Mouse (Mus musculus): Measurements from ENCODE around the gene Rplp0.
"Not testable (repeated sequence)": the region's sequence is repeated elsewhere in the genome, so short reads cannot be mapped to it uniquely, and the experiment has no call there.

Rplp0 gene

DNA sequence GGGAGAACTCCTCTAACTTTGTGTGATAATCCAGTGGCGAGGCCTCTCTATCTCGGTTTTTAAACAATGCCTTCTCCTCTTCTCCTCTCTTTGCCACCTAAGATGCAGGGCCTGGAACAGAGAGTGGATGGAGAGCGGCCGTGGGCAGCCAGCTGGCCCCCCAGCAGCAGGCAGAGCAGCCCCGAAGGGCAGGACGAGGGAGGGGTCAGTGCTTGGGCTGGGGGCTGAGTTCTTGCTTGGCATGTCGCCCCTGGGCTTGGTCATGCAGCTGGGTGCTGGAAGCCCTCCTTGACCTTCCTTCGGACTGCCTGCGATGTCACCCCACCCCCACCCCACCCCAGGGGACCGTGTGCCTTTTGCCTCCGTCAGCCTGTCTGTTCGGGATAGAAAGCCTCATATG, 7.9 kb upstream of the Rplp0 start:
- no peak for DNase-seq (ENCODE audit: low spot score in 2 of 2)

DNA sequence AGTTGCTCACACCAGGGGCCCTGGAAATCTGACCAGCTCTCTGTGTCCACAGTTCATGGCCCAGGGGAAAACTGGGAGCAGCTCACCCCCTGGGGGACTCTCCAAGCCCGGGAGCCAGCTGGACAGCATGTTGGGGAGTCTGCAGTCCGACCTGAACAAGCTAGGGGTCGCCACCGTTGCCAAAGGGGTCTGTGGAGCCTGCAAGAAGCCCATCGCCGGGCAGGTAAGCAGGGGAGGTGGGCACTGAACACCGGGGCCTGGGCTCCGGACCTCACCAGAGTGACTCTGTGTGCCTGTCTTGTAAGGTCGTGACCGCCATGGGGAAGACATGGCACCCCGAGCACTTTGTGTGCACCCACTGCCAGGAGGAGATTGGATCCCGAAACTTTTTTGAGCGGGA, 7.5 kb upstream of the Rplp0 start:
- DNase-seq (ENCODE audit: low spot score in 2 of 2), result no peak

DNA sequence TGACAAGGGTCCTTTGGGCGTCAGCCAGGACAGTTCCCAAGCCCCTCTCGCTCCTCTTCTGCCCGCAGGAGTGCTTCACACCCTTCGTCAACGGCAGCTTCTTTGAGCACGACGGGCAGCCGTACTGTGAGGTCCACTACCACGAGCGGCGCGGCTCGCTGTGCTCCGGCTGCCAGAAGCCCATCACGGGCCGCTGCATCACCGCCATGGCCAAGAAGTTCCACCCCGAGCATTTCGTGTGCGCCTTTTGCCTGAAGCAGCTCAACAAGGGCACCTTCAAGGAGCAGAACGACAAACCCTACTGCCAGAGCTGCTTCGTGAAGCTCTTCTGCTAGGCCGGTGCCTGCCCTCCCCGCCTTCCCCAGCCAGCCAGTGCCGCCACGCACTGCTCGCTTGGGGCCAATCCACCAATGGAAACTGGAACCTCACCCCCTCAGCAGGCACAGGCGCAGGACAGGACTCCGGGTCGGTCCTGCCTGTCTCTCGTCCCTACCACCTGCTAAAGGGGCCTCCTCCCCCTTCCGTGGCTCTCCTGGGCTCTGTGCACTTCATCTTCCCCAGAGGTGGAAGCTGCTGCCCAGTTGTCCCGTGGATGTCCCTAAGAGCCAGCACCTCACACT, 5.4 kb upstream of the Rplp0 start:
- no peak for DNase-seq (ENCODE audit: low spot score in 2 of 2)

DNA sequence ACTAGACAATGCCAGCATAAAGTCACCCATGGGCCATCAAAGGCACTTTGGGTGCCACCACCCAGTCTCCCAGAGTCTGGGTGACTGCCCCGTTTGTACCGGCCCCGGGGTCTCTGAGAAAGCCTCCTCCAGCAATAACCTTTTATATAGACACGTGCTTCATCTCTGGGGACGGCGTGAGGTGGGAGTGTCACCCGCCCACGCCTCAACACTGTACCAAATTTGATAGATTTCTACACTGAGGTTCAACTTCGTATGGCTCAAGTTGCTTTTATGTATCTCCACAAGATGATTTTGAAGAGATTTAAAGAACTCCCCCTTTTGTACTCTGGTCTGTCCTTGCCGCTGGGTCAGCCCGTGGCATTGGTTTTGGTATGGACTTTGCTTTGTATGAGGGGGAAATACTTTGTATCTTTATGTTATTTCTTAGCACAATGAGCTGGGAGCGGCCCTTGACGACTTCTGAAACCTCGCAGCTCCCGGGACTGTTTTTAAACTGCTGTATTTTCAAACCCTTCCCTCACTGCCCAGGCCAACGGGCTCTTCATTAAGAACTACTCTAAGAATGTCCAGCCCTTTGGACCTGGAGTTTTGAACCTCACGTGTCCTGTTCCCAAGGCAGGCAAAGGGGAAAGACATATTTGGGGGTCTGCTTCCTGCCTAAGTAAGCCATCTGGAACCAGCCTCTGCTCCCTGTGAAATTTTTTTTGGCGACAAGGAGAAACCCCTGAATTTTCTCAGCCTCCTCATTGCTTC, 4.6 kb upstream of the Rplp0 start:
- DNase-seq (ENCODE audit: low spot score in 2 of 2), result no peak

DNA sequence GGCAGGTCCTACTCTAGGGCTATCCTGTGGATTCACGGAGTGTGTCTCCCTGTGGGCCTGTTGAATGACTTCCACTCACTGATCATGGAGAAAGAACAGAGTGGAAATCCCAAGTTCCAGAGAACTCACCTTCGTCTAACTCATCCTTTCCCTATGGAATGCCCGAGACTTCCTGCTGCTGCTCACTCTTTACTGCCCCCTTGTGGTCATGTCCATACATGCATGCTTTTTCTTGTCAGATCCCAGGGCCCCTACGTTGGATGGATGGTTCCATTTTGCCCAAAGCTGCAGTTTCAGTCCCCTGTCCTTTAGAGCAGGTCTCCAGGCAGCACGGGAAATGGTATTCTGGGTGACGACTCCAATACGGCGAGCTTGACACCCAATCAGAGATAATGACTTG, 3.0 kb upstream of the Rplp0 start:
- DNase-seq (ENCODE audit: low spot score in 2 of 2), result peak in 1 of 2 experiments; percentile 62

DNA sequence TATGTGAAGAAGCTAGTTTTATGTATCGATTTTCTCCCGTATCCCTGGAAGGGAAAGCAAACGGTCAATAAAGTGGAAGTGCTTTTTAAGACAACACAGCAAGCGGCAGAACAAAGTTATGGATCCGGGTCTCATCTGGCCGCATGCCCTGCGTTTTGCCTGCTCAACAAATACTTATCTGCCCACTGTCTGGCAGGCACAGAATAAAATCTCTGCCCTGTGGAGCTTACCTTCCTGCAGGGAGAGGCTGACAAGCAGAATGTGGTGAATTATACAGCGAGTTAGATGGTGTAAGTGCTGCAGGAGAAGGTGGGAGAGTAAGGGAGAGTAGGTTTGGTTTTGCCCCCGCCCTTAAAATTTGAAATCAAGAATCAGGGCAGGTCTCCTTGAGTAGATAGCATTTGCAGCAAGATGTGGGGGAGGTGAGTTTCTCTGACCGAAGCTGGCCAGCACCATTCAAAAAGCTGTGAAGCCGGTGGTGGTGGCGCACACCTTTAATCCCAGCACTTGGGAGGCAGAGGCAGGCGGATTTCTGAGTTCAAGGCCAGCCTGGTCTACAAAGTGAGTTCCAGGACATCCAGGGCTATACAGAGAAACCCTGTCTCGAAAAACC, 979 bp upstream of the Rplp0 start:
- no peak for DNase-seq (ENCODE audit: low spot score in 2 of 2)

DNA sequence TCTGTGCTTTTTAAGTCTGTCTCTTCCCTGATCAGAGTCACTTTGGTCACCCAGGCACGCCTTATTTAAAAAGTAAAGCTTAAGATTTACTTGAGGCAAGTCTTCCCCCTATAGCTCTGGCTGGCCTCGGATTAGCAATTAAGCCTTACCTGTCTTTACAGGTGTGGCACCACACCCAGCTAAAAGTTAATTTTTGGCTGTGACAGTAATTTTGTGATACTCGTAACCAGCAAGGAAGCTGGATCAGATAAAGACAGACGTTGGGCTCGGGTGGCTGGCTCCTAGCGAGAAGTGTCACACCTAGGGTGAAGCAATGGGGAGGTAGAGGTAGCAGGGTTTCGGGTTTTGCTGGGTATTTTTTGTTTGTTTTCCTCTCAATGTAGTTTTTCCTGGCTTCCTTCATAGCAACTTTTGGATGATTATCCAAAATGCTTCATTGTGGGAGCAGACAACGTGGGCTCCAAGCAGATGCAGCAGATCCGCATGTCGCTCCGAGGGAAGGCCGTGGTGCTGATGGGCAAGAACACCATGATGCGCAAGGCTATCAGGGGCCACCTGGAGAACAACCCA, 1.2 kb downstream of the Rplp0 start:
- no peak for DNase-seq (ENCODE audit: low spot score in 2 of 2)

DNA sequence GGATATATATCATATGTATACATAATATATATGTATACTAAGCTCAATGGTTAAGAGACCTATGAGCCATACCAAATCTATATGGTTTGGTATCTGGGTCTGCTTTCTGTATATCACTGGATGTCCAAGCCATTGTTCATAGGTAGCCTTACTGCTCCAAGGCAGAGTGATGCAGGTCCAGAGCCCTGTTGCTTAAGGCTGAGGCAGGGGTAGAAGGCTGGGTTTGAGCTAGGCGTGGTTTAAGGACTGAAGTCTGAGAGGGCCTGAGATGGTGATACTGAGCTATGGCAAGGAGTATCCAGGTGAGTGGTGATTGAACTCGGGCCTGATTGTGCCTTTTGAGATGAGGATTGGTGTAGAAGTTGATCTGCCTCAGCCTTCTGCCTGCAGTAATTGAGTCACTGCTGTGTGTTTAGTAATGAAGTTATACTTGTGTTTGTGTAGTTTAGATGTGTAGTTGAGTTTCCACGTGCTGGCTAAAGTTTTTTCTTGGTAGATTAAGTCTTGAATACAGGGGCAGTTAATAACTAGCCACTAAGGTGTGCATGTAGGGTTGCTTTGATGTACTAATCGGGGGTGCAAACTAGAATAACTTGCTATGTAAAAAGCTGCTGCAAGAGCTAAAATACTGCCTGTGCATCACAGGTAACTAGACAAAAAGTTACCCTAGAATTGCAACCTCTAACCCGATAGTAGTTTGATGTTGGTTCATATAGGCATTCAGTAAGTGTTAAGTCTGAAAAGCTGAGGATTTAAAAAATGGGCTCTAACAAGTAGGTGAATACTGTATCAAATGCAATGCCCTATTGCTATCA, 4.7 kb downstream of the Rplp0 start:
- no peak for DNase-seq (ENCODE audit: low spot score in 2 of 2)

DNA sequence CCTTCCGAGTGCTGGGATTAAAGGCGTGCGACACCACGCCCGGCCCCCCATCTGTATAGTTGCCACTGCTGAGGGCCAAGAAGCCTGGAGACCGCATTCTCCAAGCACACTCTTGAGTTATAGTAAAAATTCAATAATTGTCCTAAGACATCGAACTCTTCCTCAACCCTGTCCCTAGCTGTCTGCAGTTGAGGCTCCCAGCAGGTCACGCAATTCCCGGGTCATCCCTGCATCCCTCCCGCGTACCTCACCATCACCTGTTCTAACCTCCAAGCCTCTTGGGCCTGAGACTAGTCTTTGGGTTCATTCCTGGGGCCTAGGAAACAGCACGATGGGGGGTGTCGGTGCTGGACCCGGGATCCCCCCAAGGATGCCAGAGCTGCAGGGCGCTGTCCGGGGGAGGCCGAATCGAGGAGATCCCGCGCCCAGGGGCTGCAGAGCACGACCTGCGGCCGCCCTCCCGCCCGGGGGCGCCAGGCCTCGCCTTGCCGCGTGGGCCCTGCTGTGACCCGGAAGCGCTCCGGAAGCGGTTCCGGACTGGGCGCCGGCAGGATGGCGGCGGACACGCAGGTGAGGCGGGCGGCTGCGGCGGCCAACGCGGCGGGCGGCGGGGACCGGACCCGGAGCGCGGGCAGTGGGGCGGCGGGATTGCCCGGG, 5.6 kb downstream of the Rplp0 start, which contains the start of gene Gcn1l1:
Gcn1l1 (plus strand) TSS at position 518 of the 657 bp plus-strand sequence.
- DNase-seq (ENCODE audit: low spot score in 2 of 2), result peak; percentile 44 to 69

DNA sequence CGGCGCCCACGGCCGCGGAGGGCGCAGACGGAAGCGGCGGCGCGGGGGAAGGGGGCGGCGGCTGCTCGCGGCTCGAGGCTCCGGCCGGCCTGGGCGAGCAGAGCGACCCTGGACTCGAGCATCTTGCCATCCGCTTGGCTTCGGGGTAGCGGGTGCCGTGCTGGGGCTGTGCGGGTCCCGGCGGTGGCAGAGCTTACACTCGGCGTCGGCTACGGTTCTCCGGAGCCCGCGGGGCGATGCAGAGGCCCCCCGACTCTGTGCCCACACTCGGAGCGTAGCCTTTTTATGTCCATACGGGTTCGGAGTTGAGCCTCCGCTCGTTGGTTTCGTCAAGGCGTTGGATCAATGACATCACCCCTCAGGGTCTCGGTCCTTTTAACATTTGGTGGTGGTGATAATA, 6.1 kb downstream of the Rplp0 start:
- DNase-seq (ENCODE audit: low spot score in 2 of 2), result no peak

DNA sequence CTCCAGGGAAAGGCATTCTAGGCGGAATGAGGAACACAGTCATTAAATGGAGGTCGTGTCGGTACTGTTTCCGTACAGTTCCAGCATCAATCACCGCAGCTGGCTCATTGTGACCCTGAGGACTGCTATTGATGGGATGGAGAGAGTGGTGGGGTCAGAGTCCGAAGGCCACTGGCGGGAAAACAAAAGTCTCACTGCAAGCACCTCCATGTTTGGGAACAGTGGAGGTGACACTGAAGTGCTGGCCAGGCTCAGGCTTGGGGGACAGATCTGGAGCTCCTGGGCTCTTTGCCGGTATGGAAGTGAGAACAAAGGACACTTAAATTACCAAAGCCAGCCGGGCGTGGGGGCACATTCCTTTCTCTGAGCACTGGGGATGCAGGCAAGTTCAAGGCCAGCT, 9.4 kb downstream of the Rplp0 start:
- no peak for DNase-seq (ENCODE audit: low spot score in 2 of 2)

DNA sequence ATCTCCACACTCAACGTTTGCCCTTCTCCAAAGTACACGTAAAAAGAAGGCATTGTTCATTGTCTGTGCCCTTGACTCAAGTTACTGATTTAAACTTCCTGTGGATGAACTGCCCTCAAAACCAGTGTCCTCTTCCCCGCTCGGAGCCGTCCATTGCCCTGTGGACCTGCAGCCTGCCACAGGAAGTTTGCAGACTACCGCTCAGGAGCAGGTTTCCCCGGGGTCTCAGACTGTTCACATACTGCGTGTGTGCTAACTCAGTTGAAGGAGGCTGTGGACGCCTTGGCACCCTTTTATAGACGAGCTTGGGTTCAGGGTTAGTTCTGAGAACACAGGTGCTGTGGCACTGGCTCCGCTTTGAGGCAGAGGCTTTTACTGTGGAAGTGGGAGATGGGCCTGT, 10.0 kb downstream of the Rplp0 start:
- DNase-seq (ENCODE audit: low spot score in 2 of 2), result no peak

DNA sequence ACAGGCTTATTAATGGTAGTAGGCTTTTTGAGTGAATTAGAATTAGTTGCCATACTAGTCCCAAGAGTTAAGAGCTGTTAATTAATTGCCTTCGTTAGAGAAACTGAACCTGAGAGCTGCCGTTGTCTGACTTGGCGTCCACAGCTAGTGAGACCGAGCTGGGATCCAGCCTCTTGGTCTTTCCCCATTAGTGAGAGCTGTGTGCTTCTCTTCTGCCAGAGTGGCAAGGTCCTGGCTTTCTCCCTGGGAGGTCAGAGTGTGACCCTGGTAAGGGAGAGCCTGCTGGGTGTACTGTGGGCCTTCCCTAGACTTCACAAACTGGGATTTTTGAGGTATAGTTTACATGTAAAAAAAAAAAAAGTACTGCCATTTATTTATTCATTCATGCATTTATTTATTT, 10.5 kb downstream of the Rplp0 start:
- no peak for DNase-seq (ENCODE audit: low spot score in 2 of 2)

DNA sequence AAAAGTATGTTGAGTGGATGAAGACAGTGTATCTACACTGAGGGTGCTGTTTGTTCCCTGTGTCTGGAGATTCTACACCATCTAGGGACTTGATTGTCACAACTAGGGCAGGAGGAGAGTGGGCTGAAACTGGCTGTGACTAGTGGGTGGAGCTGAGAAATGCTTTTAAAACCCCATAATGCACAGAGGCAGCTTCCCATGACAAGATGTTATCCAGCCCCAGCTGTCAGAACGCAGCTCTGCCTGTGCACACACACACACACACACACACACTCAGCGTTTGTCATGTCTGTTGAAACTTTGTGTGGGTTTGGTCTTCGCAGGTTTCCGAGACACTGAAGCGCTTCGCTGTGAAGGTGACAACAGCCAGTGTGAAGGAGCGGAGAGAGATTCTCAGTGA, 11.8 kb downstream of the Rplp0 start:
- DNase-seq (ENCODE audit: low spot score in 2 of 2), result no peak

DNA sequence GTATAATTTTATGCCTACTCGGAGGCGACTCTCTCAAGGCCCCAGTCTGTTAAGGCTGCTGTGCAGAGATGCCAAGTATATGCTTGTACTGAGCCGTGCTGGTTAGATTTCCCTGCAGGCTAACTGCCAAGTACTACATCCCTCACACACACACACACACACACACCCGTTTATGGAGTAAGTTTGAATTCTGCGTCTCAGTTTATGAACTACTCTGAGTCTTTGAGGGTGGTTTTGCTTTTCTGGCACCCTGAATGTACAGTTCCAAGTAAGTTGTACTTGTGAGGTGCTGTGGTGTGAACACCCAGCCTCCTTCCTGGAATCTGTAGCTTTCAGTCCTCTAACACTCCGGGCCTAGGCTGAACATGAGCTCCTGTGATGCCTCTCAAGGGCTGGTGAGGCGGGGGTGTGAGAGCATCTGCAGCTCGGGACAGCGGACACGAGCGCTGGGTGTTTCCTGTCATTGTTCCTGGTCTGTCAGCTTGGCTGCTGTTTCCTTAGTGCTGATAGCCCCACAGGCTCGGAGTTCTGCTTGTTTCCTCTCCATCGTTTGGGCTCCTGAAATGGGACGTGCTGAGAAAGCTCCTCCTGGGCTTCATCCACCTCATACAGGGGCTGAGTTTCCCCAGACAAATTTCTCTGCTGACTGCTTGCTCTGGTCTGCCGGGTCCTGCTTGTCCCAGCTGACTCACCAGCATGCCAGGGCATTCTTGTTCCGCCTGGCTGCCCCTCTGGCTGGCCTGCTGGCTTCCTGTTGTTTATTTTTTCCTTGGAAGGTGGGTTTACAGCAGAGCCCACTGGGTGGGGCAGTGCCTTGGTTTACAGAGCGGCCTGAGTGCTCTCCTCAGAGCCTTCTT, 13.6 kb downstream of the Rplp0 start:
- no peak for DNase-seq (ENCODE audit: low spot score in 2 of 2)

DNA sequence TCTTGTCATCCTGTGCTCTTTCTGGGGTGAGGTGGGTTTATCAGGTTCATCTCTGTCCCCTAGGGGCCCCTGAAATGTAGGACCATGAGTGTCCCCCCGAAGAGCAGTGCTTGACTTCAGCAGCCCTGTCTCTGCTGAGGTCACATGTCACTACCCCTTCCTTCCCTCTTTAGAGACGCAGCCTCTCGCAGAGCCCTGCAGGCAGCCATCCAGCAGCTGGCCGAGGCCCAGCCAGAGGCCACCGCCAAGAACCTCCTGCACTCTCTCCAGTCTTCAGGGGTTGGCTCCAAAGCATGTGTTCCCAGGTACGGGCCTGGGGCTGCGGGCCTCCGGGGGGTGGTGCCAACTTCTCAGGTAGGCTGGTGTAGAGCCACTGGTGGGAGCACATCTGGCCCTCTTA, 15.7 kb downstream of the Rplp0 start:
- DNase-seq (ENCODE audit: low spot score in 2 of 2), result no peak

DNA sequence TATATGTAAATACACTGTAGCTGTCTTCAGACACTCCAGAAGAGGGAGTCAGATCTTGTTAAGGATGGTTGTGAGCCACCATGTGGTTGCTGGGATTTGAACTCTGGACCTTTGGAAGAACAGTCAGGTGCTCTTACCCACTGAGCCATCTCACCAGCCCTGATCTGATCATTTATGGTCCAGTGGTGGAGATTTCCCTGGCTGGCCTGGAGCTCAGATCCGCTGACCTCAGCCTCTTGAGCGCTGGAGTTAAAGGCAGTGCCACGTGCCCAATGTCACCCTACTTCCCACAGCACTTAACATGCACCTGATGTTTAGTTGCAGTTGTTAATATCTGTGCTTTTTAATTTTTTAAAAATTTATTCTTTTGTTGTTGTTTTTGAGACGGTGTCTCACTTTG, 18.4 kb downstream of the Rplp0 start:
- not testable (repeated sequence) for DNase-seq (ENCODE audit: low spot score in 2 of 2)

DNA sequence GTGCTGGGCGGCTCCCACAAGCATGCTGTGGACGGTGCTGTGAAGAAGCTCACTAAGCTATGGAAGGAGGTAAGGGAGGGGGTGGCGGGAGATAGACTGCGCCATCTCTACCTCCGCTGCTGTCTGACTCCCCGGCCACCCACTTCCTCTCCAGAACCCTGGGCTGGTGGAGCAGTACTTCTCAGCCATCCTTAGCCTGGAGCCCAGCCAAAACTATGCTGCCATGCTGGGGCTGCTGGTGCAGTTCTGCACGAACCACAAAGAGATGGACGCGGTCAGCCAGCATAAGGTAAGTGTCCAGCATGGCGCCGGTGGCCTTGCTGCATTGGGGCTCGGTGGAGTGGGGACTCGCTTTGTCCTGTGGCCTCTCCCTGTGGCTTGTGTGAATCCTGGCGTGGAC, 19.7 kb downstream of the Rplp0 start:
- no peak for DNase-seq (ENCODE audit: low spot score in 2 of 2)

DNA sequence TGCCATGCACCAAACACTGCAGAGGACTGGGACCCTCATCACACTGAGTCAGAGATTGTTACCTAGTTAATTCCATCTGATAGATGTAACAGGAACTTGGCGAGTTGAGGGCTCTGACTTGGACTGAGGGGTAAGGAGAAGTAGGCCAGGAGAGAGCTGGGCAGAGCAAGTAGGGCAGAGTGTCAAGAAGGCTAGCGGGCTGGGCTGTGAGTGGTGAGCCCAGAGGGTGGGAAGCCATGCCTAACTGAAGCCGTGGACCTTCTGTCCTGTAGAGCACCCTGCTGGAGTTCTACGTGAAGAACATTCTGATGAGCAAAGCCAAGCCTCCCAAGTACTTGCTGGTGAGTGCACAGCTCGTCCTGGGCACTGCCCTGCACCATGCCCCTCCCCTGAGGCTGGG, 20.1 kb downstream of the Rplp0 start:
- DNase-seq (ENCODE audit: low spot score in 2 of 2), result no peak

DNA sequence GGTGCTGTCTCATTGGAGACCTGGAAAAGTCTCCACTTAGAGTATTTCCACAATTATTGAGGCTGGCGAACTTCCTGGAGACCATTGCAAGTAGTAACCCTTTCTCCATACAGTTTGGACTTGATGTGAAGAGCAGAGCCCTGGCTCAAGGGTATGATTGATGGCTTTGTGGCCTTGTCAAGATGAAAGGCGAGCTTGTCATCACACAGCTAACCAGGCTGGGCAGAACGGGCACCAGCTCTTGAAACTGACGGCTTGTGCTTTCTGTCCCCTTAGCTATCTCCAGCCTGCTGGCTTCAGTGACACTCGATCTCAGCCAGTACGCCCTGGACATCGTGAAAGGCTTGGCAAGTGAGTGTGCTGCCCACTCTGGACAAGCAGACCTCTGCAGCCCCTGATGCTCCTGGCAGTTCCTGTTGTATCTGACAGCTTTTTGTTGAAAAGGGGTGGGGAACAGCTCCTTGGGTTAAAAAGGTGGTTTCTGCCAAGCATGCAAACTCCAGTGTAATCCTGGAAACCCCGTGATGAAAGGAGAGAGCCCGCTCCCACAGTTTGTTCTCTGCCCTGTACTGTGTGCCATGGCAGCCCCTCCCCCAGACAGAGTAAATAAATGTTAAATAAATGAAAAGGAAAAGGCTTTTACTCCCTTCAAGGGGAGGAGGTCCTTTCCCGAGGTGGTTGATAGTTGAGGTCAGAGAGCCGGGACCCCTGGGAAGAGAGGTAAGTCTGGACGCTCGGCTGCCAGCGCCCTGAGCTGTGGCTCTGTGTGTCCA, 21.1 kb downstream of the Rplp0 start:
- no peak for DNase-seq (ENCODE audit: low spot score in 2 of 2)
